Mouse (Mus musculus) right cerebral cortex, postnatal 36 days (tissue): ENCODE data around the gene Wrap53.
"Not testable (repeated sequence)": the region's sequence is repeated elsewhere in the genome, so short reads cannot be mapped to it uniquely, and the experiment has no call there.

ENCODE experiments used
- DNase-seq, 2 experiments: peaks; one replicate each; pipeline ENCODE4 v3.0.0; 2022; ENCODE audit warnings: low spot score in 2 of 2, mixed read lengths in 1 of 2

Wrap53 gene

GRCm38 (mm10) chr11:69580091-69580514, at the start of gene Wrap53, which contains the start of gene Trp53:
Gene Wrap53, minus strand, starts transcription at chr11:69580255.
Gene Trp53, plus strand, starts transcription at chr11:69580359.
- DNase-seq = peak; percentile 85 to 89

- no peak for DNase-seq
These were observed 49.7 kb upstream of the Wrap53 start for GRCm38 (mm10) chr11:69629802-69630201.

GRCm38 (mm10) chr11:69628286-69628685, 48.2 kb upstream of the Wrap53 start:
- peak; percentile 41 to 42 for DNase-seq

- DNase-seq = not testable (repeated sequence)
These were observed 44.3 kb upstream of the Wrap53 start for GRCm38 (mm10) chr11:69624339-69624738.

- DNase-seq = no peak
These were observed 43.0 kb upstream of the Wrap53 start for GRCm38 (mm10) chr11:69623006-69623405.

GRCm38 (mm10) chr11:69622406-69622805, 42.4 kb upstream of the Wrap53 start:
- DNase-seq = no peak

- no peak for DNase-seq
These were observed 41.7 kb upstream of the Wrap53 start, which contains the start of gene Sat2 for GRCm38 (mm10) chr11:69621571-69622268. Gene Sat2, plus strand, starts transcription at chr11:69622024.

GRCm38 (mm10) chr11:69620394-69621081, 40.5 kb upstream of the Wrap53 start:
- no peak for DNase-seq

- no peak for DNase-seq
These were observed 37.8 kb upstream of the Wrap53 start, which contains the start of gene Shbg for GRCm38 (mm10) chr11:69617805-69618204. Gene Shbg, minus strand, starts transcription at chr11:69617905.

- no peak for DNase-seq
These were observed 36.7 kb upstream of the Wrap53 start for GRCm38 (mm10) chr11:69616781-69617180.

GRCm38 (mm10) chr11:69614257-69614588, 34.2 kb upstream of the Wrap53 start:
- DNase-seq = not testable (repeated sequence)

GRCm38 (mm10) chr11:69613553-69614256, 33.6 kb upstream of the Wrap53 start:
- peak; percentile 53 to 58 for DNase-seq

- no peak for DNase-seq
These were observed 30.8 kb upstream of the Wrap53 start for GRCm38 (mm10) chr11:69610899-69611298.

- DNase-seq = no peak
These were observed 29.4 kb upstream of the Wrap53 start for GRCm38 (mm10) chr11:69609416-69609815.

- no peak for DNase-seq
These were observed 28.5 kb upstream of the Wrap53 start for GRCm38 (mm10) chr11:69608525-69608924.

- no peak for DNase-seq
These were observed 26.8 kb upstream of the Wrap53 start for GRCm38 (mm10) chr11:69606832-69607231.

- DNase-seq = no peak
These were observed 26.4 kb upstream of the Wrap53 start for GRCm38 (mm10) chr11:69606491-69606795.

- peak; percentile 70 to 75 for DNase-seq
These were observed 25.9 kb upstream of the Wrap53 start, which contains the start of gene Atp1b2 for GRCm38 (mm10) chr11:69605726-69606490. Gene Atp1b2, minus strand, starts transcription at chr11:69605942.

- DNase-seq = no peak
These were observed 25.0 kb upstream of the Wrap53 start for GRCm38 (mm10) chr11:69604795-69605664.

- no peak for DNase-seq
These were observed 24.3 kb upstream of the Wrap53 start for GRCm38 (mm10) chr11:69604347-69604746.

GRCm38 (mm10) chr11:69603516-69603915, 23.5 kb upstream of the Wrap53 start:
- DNase-seq = no peak
